Mouse (Mus musculus) CH12.LX (cell line): ENCODE measurements around the gene Tspan5. TPM values are rescaled to one million over a fixed set of nuclear protein-coding genes. Genes with fewer than 3 reads are reported as not detected.

ENCODE experiments used
- DNase-seq: peaks from one replicate; pipeline ENCODE4 v3.0.0-alpha.2; 2013; ENCODE audit errors: extremely low read depth
- H3K27ac ChIP-seq: 2 replicates; pipeline ENCODE4 v1.5.1; 2012; ENCODE audit warnings: low read depth, mild to moderate bottlenecking, control low read depth, moderate library complexity; ENCODE audit not compliant: insufficient read depth
- H3K27me3 ChIP-seq: replicated peaks from 2 replicates; pipeline ENCODE3; 2012; ENCODE audit warnings: inconsistent platforms
- H3K36me3 ChIP-seq, 2 experiments: replicated peaks in 1 of 2; 2 replicates each; pipeline versions ENCODE3 to v1.6.1; 2012; ENCODE audit warnings: inconsistent platforms in 1 of 2, low read length in 1 of 2, mild to moderate bottlenecking in 1 of 2, mixed read lengths in 1 of 2, moderate library complexity in 1 of 2; ENCODE audit not compliant: control insufficient read depth in 1 of 2, insufficient read depth in 1 of 2
- H3K4me1 ChIP-seq, 2 experiments: 2 replicates each; pipeline ENCODE4 v1.6.1; 2012; ENCODE audit warnings: inconsistent platforms in 1 of 2, moderate library complexity in 1 of 2; ENCODE audit not compliant: insufficient read depth in 2 of 2, control insufficient read depth in 1 of 2
- H3K4me2 ChIP-seq: 2 replicates; pipeline ENCODE4 v1.6.1; 2012; ENCODE audit warnings: low read depth, mild to moderate bottlenecking, control low read depth; ENCODE audit not compliant: poor library complexity, insufficient read depth, severe bottlenecking
- H3K4me3 ChIP-seq, 3 experiments: fragments of 150-350 bp in 1 of 3; sonication (generic) in 1 of 3; replicated peaks in 1 of 3; 2 replicates each; pipeline versions ENCODE3 to v1.5.1; 2011 to 2012; ENCODE audit warnings: low read depth in 2 of 3, low read length in 2 of 3, mild to moderate bottlenecking in 2 of 3, moderate library complexity in 2 of 3, control low read depth in 1 of 3, improper control_type of control experiment in 1 of 3, inconsistent platforms in 1 of 3, mixed read lengths in 1 of 3; ENCODE audit not compliant: poor library complexity in 1 of 3
- H3K79me2 ChIP-seq: replicated peaks from 2 replicates; pipeline ENCODE4 v1.6.1; 2012; ENCODE audit warnings: mild to moderate bottlenecking, moderate library complexity; ENCODE audit not compliant: control insufficient read depth, poor library complexity, insufficient read depth, severe bottlenecking; ENCODE audit errors: extremely low read depth
- H3K9ac ChIP-seq: 2 replicates; pipeline ENCODE4 v1.6.1; 2012; ENCODE audit warnings: low read depth, mild to moderate bottlenecking, control low read depth, moderate library complexity; ENCODE audit not compliant: insufficient read depth
- H3K9me3 ChIP-seq: replicated peaks from 2 replicates; pipeline ENCODE3; 2012; ENCODE audit warnings: low read length, inconsistent platforms, mixed read lengths
- CHD2 ChIP-seq: IDR thresholded peaks from 2 replicates; pipeline ENCODE4 v1.6.1; 2011; ENCODE audit warnings: low read length, improper control_type of control experiment
- CTCF ChIP-seq, 2 experiments: IDR thresholded peaks in 1 of 2; conservative IDR thresholded peaks in 1 of 2; 2 replicates each; pipeline ENCODE4 v1.5.1; 2011 to 2012; ENCODE audit warnings: low read depth in 2 of 2, low read length in 2 of 2, improper control_type of control experiment in 1 of 2, inconsistent platforms in 1 of 2, mild to moderate bottlenecking in 1 of 2, moderate library complexity in 1 of 2
- E2F4 ChIP-seq: IDR thresholded peaks from 2 replicates; pipeline ENCODE4 v1.6.1; 2011; ENCODE audit warnings: low read depth, low read length, improper control_type of control experiment; ENCODE audit not compliant: insufficient replicate concordance
- EP300 ChIP-seq: IDR thresholded peaks from 2 replicates; pipeline ENCODE4 v1.6.1; 2011; ENCODE audit warnings: low read length, improper control_type of control experiment
- ETS1 ChIP-seq: conservative IDR thresholded peaks from 2 replicates; pipeline ENCODE4 v1.6.1; 2012; ENCODE audit warnings: low read depth, mild to moderate bottlenecking, inconsistent platforms, low read length, improper control_type of control experiment, moderate library complexity
- HCFC1 ChIP-seq: IDR thresholded peaks from 2 replicates; pipeline ENCODE4 v1.6.1; 2012; ENCODE audit warnings: low read depth, mild to moderate bottlenecking, inconsistent platforms, low read length, improper control_type of control experiment
- IRF4 ChIP-seq: IDR thresholded peaks from 2 replicates; pipeline ENCODE4 v1.6.1; 2014; ENCODE audit warnings: low read depth, mild to moderate bottlenecking, inconsistent platforms, low read length, improper control_type of control experiment
- JUN ChIP-seq: IDR thresholded peaks from 2 replicates; pipeline ENCODE4 v1.6.1; 2011; ENCODE audit warnings: low read depth, mild to moderate bottlenecking, low read length, improper control_type of control experiment, moderate library complexity; ENCODE audit not compliant: insufficient read depth
- MAX ChIP-seq: IDR thresholded peaks from 2 replicates; pipeline ENCODE4 v1.6.1; 2011; ENCODE audit warnings: low read length, improper control_type of control experiment
- MAZ ChIP-seq: IDR thresholded peaks from 2 replicates; pipeline ENCODE4 v1.6.1; 2012; ENCODE audit warnings: low read depth, mild to moderate bottlenecking, inconsistent platforms, low read length, improper control_type of control experiment, moderate library complexity
- MEF2A ChIP-seq: IDR thresholded peaks from 2 replicates; pipeline ENCODE4 v1.6.1; 2014; ENCODE audit warnings: low read depth, mild to moderate bottlenecking, inconsistent platforms, low read length, improper control_type of control experiment, borderline replicate concordance
- MYC ChIP-seq: IDR thresholded peaks from 2 replicates; pipeline ENCODE4 v1.6.1; 2011; ENCODE audit warnings: low read depth, mild to moderate bottlenecking, improper control_type of control experiment, low read length
- NRF1 ChIP-seq: IDR thresholded peaks from 2 replicates; pipeline ENCODE4 v1.6.1; 2014; ENCODE audit warnings: low read depth, mild to moderate bottlenecking, inconsistent platforms, low read length, improper control_type of control experiment, moderate library complexity
- POLR2AphosphoS2 ChIP-seq: IDR thresholded peaks from 2 replicates; pipeline ENCODE4 v1.6.1; 2011; ENCODE audit warnings: low read depth, low read length, improper control_type of control experiment
- RCOR1 ChIP-seq: conservative IDR thresholded peaks from 2 replicates; pipeline ENCODE4 v1.6.1; 2012; ENCODE audit warnings: low read depth, mild to moderate bottlenecking, inconsistent platforms, low read length, improper control_type of control experiment
- SIN3A ChIP-seq: IDR thresholded peaks from 2 replicates; pipeline ENCODE4 v1.6.1; 2012; ENCODE audit warnings: low read length, improper control_type of control experiment, inconsistent platforms
- TCF12 ChIP-seq: IDR thresholded peaks from 2 replicates; pipeline ENCODE4 v1.6.1; 2014; ENCODE audit warnings: low read depth, mild to moderate bottlenecking, inconsistent platforms, low read length, improper control_type of control experiment
- UBTF ChIP-seq: IDR thresholded peaks from 2 replicates; pipeline ENCODE4 v1.6.1; 2012; ENCODE audit warnings: low read depth, mild to moderate bottlenecking, inconsistent platforms, low read length, improper control_type of control experiment, moderate library complexity
- USF2 ChIP-seq: conservative IDR thresholded peaks from 2 replicates; pipeline ENCODE4 v1.6.1; 2011; ENCODE audit warnings: low read depth, low read length, improper control_type of control experiment
- ZKSCAN1 ChIP-seq: IDR thresholded peaks from 2 replicates; pipeline ENCODE4 v1.6.1; 2012; ENCODE audit warnings: low read depth, inconsistent platforms, low read length, improper control_type of control experiment, borderline replicate concordance
- dilution Hi-C: fragments of 300-500 bp; cut with MboI; formaldehyde crosslinking; loops from 2 replicates; pipeline ENCODE4 v1.14.3; 2020; ENCODE audit warnings: low sequenced_read_pairs; ENCODE audit not compliant: extremely low pct_unique_long_range_greater_than_20kb, extremely low pct_ligation_motif_present
- in situ Hi-C: fragments of 300-500 bp; cut with MboI; formaldehyde crosslinking; loops from 3 replicates; pipeline ENCODE4 v1.14.3; 2019; ENCODE audit warnings: low sequenced_read_pairs, low pct_ligation_motif_present, low pct_unique_long_range_greater_than_20kb, mixed read lengths
- polyA plus RNA-seq: library from polyadenylated mRNA; unstranded; fragments of >175 nt; gene quantifications from 2 replicates; pipeline ENCODE4 v1.2.1, GENCODE M21; 2012; ENCODE audit warnings: low read depth; ENCODE audit not compliant: insufficient read length
- total RNA-seq, 2 experiments: library from RNA; depleted of rRNA; stranded (reverse); fragments of 300-350 nt in 1 of 2; fragments of >200 nt in 1 of 2; gene quantifications; 2 replicates each; pipeline ENCODE4 v1.2.3; 2012 to 2014

The Tspan5 gene
- total and polyA plus RNA-seq, 3 experiments, result 17.2 to 43.1 (median 25.9) TPM

DNA sequence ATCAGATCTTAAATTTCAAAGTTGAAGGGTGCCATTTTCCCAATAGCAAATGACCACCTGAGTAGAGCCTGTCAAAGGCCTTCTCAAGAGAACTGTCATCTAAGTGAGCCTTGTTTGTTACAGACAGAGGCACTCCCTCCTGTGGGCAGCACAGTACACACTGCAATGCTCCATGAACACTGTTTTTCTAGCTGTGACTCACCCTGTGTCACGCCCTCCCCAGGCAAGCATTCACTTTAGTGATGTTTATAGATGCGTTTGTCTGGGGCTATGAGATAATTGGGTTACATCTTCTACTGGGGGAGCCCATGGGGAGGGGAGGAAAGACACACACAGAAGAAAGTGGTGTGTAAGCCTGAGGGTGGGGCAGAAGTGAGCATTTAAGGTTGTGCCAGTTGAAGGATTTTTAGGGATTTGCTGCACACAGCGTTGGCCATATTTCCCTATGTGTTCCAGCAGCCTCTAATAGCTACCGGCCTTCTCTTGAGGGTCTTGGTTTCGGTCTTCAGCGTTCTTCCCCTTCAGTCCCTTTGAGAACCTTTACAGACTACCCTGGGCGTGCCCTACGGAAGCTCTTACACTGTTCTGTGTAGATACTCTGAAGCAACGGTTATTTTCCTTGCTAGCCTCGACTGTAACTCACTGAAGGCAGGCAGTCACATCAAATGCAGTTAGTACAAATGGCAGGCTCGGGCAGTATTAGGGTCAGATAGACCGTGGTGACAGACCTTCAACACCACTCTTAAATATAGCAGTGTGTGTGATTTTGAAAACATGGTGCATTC, 29.7 kb downstream of the Tspan5 start:
- no peaks in the 10 kb centered on the region for H3K79me2 ChIP-seq
- H3K36me3 ChIP-seq, result peaks cover 0 to 15% of the 10 kb centered on the region in 2 experiments
- H3K9me3 ChIP-seq, result no peaks in the 10 kb centered on the region
- no peak overlapping the region for H3K9ac ChIP-seq
- no peaks in the 10 kb centered on the region for H3K27me3 ChIP-seq
- dilution Hi-C loops, result no loop called here
- in situ Hi-C loops, result no loop called here
- no peak overlapping the region for H3K4me2 ChIP-seq
- peaks cover 0 to 24% of the 10 kb centered on the region in 2 experiments; a peak in 2 of 4 replicates for H3K4me1 ChIP-seq
- H3K27ac ChIP-seq, result no peak overlapping the region
- DNase-seq, result no peak
- TF ChIP-seq RCOR1 (no peak), ZKSCAN1 (no peak), CHD2 (no peak), HCFC1 (no peak), SIN3A (no peak), NRF1 (no peak), MEF2A (no peak), JUN (no peak), ETS1 (no peak), CTCF (conservative IDR thresholded peaks at IDR 0.05 in 1 of 2, IDR thresholded peaks at IDR 0.05 in 1 of 2; ENCODE audit: low read depth in 2 of 2, low read length in 2 of 2) (no peak; a peak in 1 of 4 replicates), TCF12 (no peak), MAX (no peak), UBTF (no peak), E2F4 (no peak), MYC (no peak), EP300 (no peak), IRF4 (no peak), MAZ (no peak), USF2 (no peak), POLR2AphosphoS2 (no peak)
- no peak overlapping the region for H3K4me3 ChIP-seq
